Mouse (Mus musculus) ES-E14 (cell line): ENCODE results near the gene Ptpa.

ENCODE experiments used
- CHD2 ChIP-seq: IDR thresholded peaks from 2 replicates; pipeline ENCODE4 v1.6.1; 2014; ENCODE audit warnings: mild to moderate bottlenecking, low read depth, low read length, inconsistent platforms
- HCFC1 ChIP-seq: IDR thresholded peaks from 2 replicates; pipeline ENCODE4 v1.6.1; 2012; ENCODE audit warnings: low read length, inconsistent platforms, borderline replicate concordance; ENCODE audit not compliant: insufficient read depth
- MAFK ChIP-seq: IDR thresholded peaks from 2 replicates; pipeline ENCODE4 v1.6.1; 2014; ENCODE audit warnings: mild to moderate bottlenecking, low read depth, low read length, inconsistent platforms; ENCODE audit not compliant: insufficient read depth
- ZNF384 ChIP-seq: IDR thresholded peaks from 2 replicates; pipeline ENCODE4 v1.6.1; 2012; ENCODE audit warnings: low read depth, low read length, inconsistent platforms

GRCm38 (mm10) chr2:30436809-30437208 is 21.0 kb downstream of the Ptpa start:
- TF ChIP-seq ZNF384 = no peak
- no peak for TF ChIP-seq CHD2
- no peak for TF ChIP-seq MAFK
- TF ChIP-seq HCFC1 = no peak
